Mouse (Mus musculus): ENCODE measurements at regions not wholly inside any gene's neighbourhood (a gene's known extent, or its start where the extent isn't known, plus 50 kb on each side); places are given as distances from the start of the nearest gene placed in this dataset.

GRCm38 (mm10) chr12:29160920-29161319, 367.3 kb upstream of the Myt1l start:
- Histone ChIP-seq H3K4me3 (ENCODE audit: extremely low read depth, insufficient read depth, insufficient read length) (no peak overlapping the region), H3K36me3 (ENCODE audit: control insufficient read depth, insufficient read depth, low read length) (no peaks in the 10 kb centered on the region), H3K27ac (ENCODE audit: insufficient read depth, low read length) (no peak overlapping the region), H3K27me3 (ENCODE audit: control insufficient read depth, insufficient read depth, low read length) (no peaks in the 10 kb centered on the region), H3K4me1 (ENCODE audit: control insufficient read depth, insufficient read depth, insufficient read length) (no peaks in the 10 kb centered on the region)
- no peak for DNase-seq (ENCODE audit: low read depth in 1 of 2, low spot score in 2 of 2)
- 96% methylated on average over 1 of the region's 1 CpGs for WGBS
- TF ChIP-seq CTCF (IDR thresholded peaks at IDR 0.05; ENCODE audit: extremely low read depth, insufficient read depth, insufficient read length, insufficient replicate concordance) = no peak
- no peak for TF ChIP-seq POLR2A (IDR thresholded peaks at IDR 0.05; ENCODE audit: low read depth, low read length)

GRCm38 (mm10) chr12:29161546-29161945, 366.6 kb upstream of the Myt1l start:
- TF ChIP-seq CTCF (IDR thresholded peaks at IDR 0.05; ENCODE audit: extremely low read depth, insufficient read depth, insufficient read length, insufficient replicate concordance) = no peak
- TF ChIP-seq POLR2A (IDR thresholded peaks at IDR 0.05; ENCODE audit: low read depth, low read length) = no peak
- Histone ChIP-seq H3K4me1 (ENCODE audit: control insufficient read depth, insufficient read depth, insufficient read length) (no peaks in the 10 kb centered on the region), H3K4me3 (ENCODE audit: extremely low read depth, insufficient read depth, insufficient read length) (no peak overlapping the region), H3K27ac (ENCODE audit: insufficient read depth, low read length) (no peak overlapping the region), H3K27me3 (ENCODE audit: control insufficient read depth, insufficient read depth, low read length) (no peaks in the 10 kb centered on the region), H3K36me3 (ENCODE audit: control insufficient read depth, insufficient read depth, low read length) (no peaks in the 10 kb centered on the region)
- WGBS = 46% methylated on average over 2 of the region's 2 CpGs
- DNase-seq (ENCODE audit: low read depth in 1 of 2, low spot score in 2 of 2) = no peak

- Histone ChIP-seq H3K4me3 (ENCODE audit: extremely low read depth, insufficient read depth, insufficient read length) (no peak overlapping the region), H3K27ac (ENCODE audit: insufficient read depth, low read length) (no peak overlapping the region), H3K4me1 (ENCODE audit: control insufficient read depth, insufficient read depth, insufficient read length) (no peaks in the 10 kb centered on the region), H3K36me3 (ENCODE audit: control insufficient read depth, insufficient read depth, low read length) (no peaks in the 10 kb centered on the region), H3K27me3 (ENCODE audit: control insufficient read depth, insufficient read depth, low read length) (no peaks in the 10 kb centered on the region)
- WGBS = 77% methylated on average over 2 of the region's 2 CpGs
- no peak for TF ChIP-seq POLR2A (IDR thresholded peaks at IDR 0.05; ENCODE audit: low read depth, low read length)
- no peak for TF ChIP-seq CTCF (IDR thresholded peaks at IDR 0.05; ENCODE audit: extremely low read depth, insufficient read depth, insufficient read length, insufficient replicate concordance)
- no peak for DNase-seq (ENCODE audit: low read depth in 1 of 2, low spot score in 2 of 2)
Observed at GRCm38 (mm10) chr12:29164701-29165100, 363.5 kb upstream of the Myt1l start.

- DNase-seq (ENCODE audit: low read depth in 1 of 2, low spot score in 2 of 2) = no peak
- TF ChIP-seq POLR2A (IDR thresholded peaks at IDR 0.05; ENCODE audit: low read depth, low read length) (no peak), CTCF (IDR thresholded peaks at IDR 0.05; ENCODE audit: extremely low read depth, insufficient read depth, insufficient read length, insufficient replicate concordance) (no peak)
- H3K4me1 ChIP-seq (ENCODE audit: control insufficient read depth, insufficient read depth, insufficient read length) = no peaks in the 10 kb centered on the region
- no peak overlapping the region for H3K27ac ChIP-seq (ENCODE audit: insufficient read depth, low read length)
- H3K4me3 ChIP-seq (ENCODE audit: extremely low read depth, insufficient read depth, insufficient read length) = no peak overlapping the region
- no peaks in the 10 kb centered on the region for H3K27me3 ChIP-seq (ENCODE audit: control insufficient read depth, insufficient read depth, low read length)
- 49% methylated on average over 2 of the region's 2 CpGs for WGBS
- no peaks in the 10 kb centered on the region for H3K36me3 ChIP-seq (ENCODE audit: control insufficient read depth, insufficient read depth, low read length)
Observed at GRCm38 (mm10) chr12:29166316-29166715, 361.9 kb upstream of the Myt1l start.

GRCm38 (mm10) chr12:29167922-29168321, 360.3 kb upstream of the Myt1l start:
- Histone ChIP-seq H3K27ac (ENCODE audit: insufficient read depth, low read length) (no peak overlapping the region), H3K27me3 (ENCODE audit: control insufficient read depth, insufficient read depth, low read length) (no peaks in the 10 kb centered on the region), H3K4me1 (ENCODE audit: control insufficient read depth, insufficient read depth, insufficient read length) (no peaks in the 10 kb centered on the region), H3K36me3 (ENCODE audit: control insufficient read depth, insufficient read depth, low read length) (no peaks in the 10 kb centered on the region), H3K4me3 (ENCODE audit: extremely low read depth, insufficient read depth, insufficient read length) (no peak overlapping the region)
- WGBS = 86% methylated on average over 6 of the region's 6 CpGs
- DNase-seq (ENCODE audit: low read depth in 1 of 2, low spot score in 2 of 2) = no peak
- TF ChIP-seq CTCF (IDR thresholded peaks at IDR 0.05; ENCODE audit: extremely low read depth, insufficient read depth, insufficient read length, insufficient replicate concordance) = no peak
- no peak for TF ChIP-seq POLR2A (IDR thresholded peaks at IDR 0.05; ENCODE audit: low read depth, low read length)

- TF ChIP-seq CTCF (IDR thresholded peaks at IDR 0.05; ENCODE audit: extremely low read depth, insufficient read depth, insufficient read length, insufficient replicate concordance) (no peak), POLR2A (IDR thresholded peaks at IDR 0.05; ENCODE audit: low read depth, low read length) (no peak)
Observed at GRCm38 (mm10) chr12:29175698-29176440, 352.3 kb upstream of the Myt1l start.

GRCm38 (mm10) chr12:29177145-29177544, 351.0 kb upstream of the Myt1l start:
- H3K27ac ChIP-seq (ENCODE audit: insufficient read depth, low read length) = no peak overlapping the region
- H3K4me3 ChIP-seq (ENCODE audit: extremely low read depth, insufficient read depth, insufficient read length) = no peak overlapping the region
- no peaks in the 10 kb centered on the region for H3K36me3 ChIP-seq (ENCODE audit: control insufficient read depth, insufficient read depth, low read length)
- no peaks in the 10 kb centered on the region for H3K4me1 ChIP-seq (ENCODE audit: control insufficient read depth, insufficient read depth, insufficient read length)
- TF ChIP-seq CTCF (IDR thresholded peaks at IDR 0.05; ENCODE audit: extremely low read depth, insufficient read depth, insufficient read length, insufficient replicate concordance) = no peak
- TF ChIP-seq POLR2A (IDR thresholded peaks at IDR 0.05; ENCODE audit: low read depth, low read length) = no peak
- no peak for DNase-seq (ENCODE audit: low read depth in 1 of 2, low spot score in 2 of 2)
- WGBS = 92% methylated on average over 12 of the region's 12 CpGs
- H3K27me3 ChIP-seq (ENCODE audit: control insufficient read depth, insufficient read depth, low read length) = no peaks in the 10 kb centered on the region

More at GRCm38 (mm10) chr12:29175698-29176440, 352.3 kb upstream of the Myt1l start:
- Histone ChIP-seq H3K27ac (ENCODE audit: insufficient read depth, low read length) (no peak overlapping the region), H3K4me3 (ENCODE audit: extremely low read depth, insufficient read depth, insufficient read length) (no peak overlapping the region), H3K27me3 (ENCODE audit: control insufficient read depth, insufficient read depth, low read length) (no peaks in the 10 kb centered on the region), H3K4me1 (ENCODE audit: control insufficient read depth, insufficient read depth, insufficient read length) (no peaks in the 10 kb centered on the region), H3K36me3 (ENCODE audit: control insufficient read depth, insufficient read depth, low read length) (no peaks in the 10 kb centered on the region)
- DNase-seq (ENCODE audit: low read depth in 1 of 2, low spot score in 2 of 2) = no peak
- 78% methylated on average over 10 of the region's 10 CpGs for WGBS

Measured in spleen, adult 2 months (tissue).